8 mouse cellular contexts compared by ENCODE assay signal in the genomic region with DNA sequence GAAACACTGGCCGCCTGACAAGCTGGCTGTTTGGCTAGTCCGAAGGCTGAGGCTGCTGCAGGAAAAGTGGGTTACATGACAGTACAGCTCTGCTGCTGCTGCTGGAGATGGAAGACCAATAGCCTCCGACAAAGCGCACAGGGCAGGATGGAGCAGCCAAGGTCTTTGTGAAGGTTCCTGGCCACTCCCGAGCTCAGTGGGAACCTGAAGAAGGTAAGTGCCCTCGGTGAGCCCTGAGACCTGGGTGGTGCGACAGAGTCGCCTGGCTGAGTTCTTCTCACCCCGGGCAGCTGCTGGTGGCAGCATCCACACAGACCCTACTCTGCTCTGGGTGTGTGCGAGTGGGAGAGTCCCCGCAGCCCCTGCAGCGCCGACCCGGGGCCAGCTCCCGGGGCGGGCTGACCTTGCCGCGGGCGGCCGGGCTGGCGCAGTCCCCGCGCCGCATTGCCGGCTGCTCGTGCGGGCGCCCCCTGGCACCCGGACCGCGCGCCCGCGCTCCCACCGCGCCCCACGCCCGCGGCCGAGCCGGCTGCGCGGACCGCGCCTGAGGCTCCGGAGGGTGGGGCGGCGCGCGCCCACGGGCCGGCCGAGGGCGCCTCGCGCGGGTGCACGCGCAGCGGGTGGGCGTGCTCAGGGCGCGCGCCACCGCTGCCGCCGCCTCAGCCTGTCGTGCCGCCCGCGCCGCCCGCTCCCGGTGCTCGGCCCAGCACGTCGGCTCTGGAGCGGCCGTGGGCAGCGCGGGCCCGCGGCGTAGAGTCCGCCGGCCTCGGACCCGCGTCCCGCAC. TPM values are rescaled to one million over a fixed set of nuclear protein-coding genes. Genes with fewer than 3 reads are reported as not detected.
DNase-seq lines count a peak whose midpoint lies in the region; ATAC-seq and TF ChIP-seq lines count a peak whose summit lies in the region.

A gene (plus strand): TSS at position 44 of the 785 bp plus-strand sequence.

- 5% methylated on average over 90 of the region's 90 CpGs for WGBS in embryonic facial prominence, embryonic 10.5 days
- 6% methylated on average over 90 of the region's 90 CpGs for WGBS in hindbrain, embryonic 10.5 days

- H3K4me1 ChIP-seq in embryonic facial prominence, embryonic 10.5 days, result peaks cover 9% of the 10 kb centered on the region; the same call in 1 of the 2 replicates
- peaks cover 13% of the 10 kb centered on the region for H3K4me1 ChIP-seq in hindbrain, embryonic 10.5 days (replicated peaks)
- peaks cover 12% of the 10 kb centered on the region for H3K4me1 ChIP-seq in testis, adult 2 months (ENCODE audit: control insufficient read depth, insufficient read depth, low read length)

- peaks cover 76% of the 10 kb centered on the region for H3K27me3 ChIP-seq in embryonic facial prominence, embryonic 10.5 days (replicated peaks; ENCODE audit: low read depth, poor library complexity, severe bottlenecking)
- H3K27me3 ChIP-seq in hindbrain, embryonic 10.5 days (ENCODE audit: insufficient read depth, poor library complexity, severe bottlenecking), result peaks cover 56% of the 10 kb centered on the region
- no peaks in the 10 kb centered on the region for H3K27me3 ChIP-seq in testis, adult 2 months (ENCODE audit: control insufficient read depth, insufficient read depth, low read length)

- no peak for TF ChIP-seq POLR2A in testis, adult 2 months (IDR thresholded peaks at IDR 0.05; ENCODE audit: control insufficient read depth, low read depth, low read length)

- H3K9me3 ChIP-seq in embryonic facial prominence, embryonic 10.5 days, result no peaks in the 10 kb centered on the region
- H3K9me3 ChIP-seq in hindbrain, embryonic 10.5 days, result no peaks in the 10 kb centered on the region

- H3K4me3 ChIP-seq in embryonic facial prominence, embryonic 10.5 days, result peak within 1 kb of the TSS; percentile 71
- H3K4me3 ChIP-seq in hindbrain, embryonic 10.5 days, result peak within 1 kb of the TSS; percentile 68
- H3K4me3 ChIP-seq in testis, adult 2 months (ENCODE audit: control insufficient read depth, low read depth, low read length), result peak within 1 kb of the TSS; percentile 60

- no peaks in the 10 kb centered on the region for H3K36me3 ChIP-seq in embryonic facial prominence, embryonic 10.5 days (replicated peaks)
- no peaks in the 10 kb centered on the region for H3K36me3 ChIP-seq in hindbrain, embryonic 10.5 days
- H3K36me3 ChIP-seq in testis, adult 2 months (ENCODE audit: control insufficient read depth, insufficient read depth, low read length), result no peaks in the 10 kb centered on the region

- ATAC-seq in megakaryocyte progenitor cell, adult 5-6 weeks (replicated peaks; ENCODE audit: poor library complexity), result peak; percentile 29; the same call in 1 of the 2 replicates

- no peak for TF ChIP-seq CTCF in testis, adult 2 months (IDR thresholded peaks at IDR 0.05; ENCODE audit: control insufficient read depth, insufficient read depth, insufficient replicate concordance, low read depth, low read length)

- peak within 1 kb of the TSS; percentile 76 for H3K27ac ChIP-seq in embryonic facial prominence, embryonic 10.5 days (replicated peaks)
- peak within 1 kb of the TSS; percentile 83 for H3K27ac ChIP-seq in hindbrain, embryonic 10.5 days
- no peak within 1 kb of the TSS for H3K27ac ChIP-seq in testis, adult 2 months (ENCODE audit: control insufficient read depth, insufficient read depth, low read depth, low read length)

- peak; percentile 34 for DNase-seq in ES-CJ7 (ENCODE audit: low read depth, low spot score)
- DNase-seq in R1 (ENCODE audit: low read depth, low spot score), result peak; percentile 45
- peak; percentile 47 for DNase-seq in embryonic facial prominence, embryonic 10.5 days (ENCODE audit: low spot score)
- DNase-seq in hindbrain, embryonic 10.5 days (ENCODE audit: low spot score), result peak; percentile 55
- no peak for DNase-seq in left cerebral cortex, adult 8-10 months (ENCODE audit: low spot score in 2 of 2)
- DNase-seq in spleen, adult 18-20 months, result no peak

RNA-seq across cellular contexts. Expression of the gene that starts here (rescaled TPM):
- 0.44 and 1.2 TPM in 2 replicates for polyA plus RNA-seq in embryonic facial prominence, embryonic 10.5 days (2016; fragmentation: Nextera tagmentation; extraction: Ambion mirVana)
- 1.6 and 2.5 TPM in 2 replicates for polyA plus RNA-seq in hindbrain, embryonic 10.5 days (2016; fragmentation: Nextera tagmentation; extraction: Ambion mirVana)
- 100 to 1,000 TPM; 321 to 373 (median 328) TPM for total RNA-seq in left cerebral cortex, adult 8-10 months (2022)
- total RNA-seq in megakaryocyte progenitor cell, adult 5-6 weeks (2015), result 0.30 and 0.46 TPM in 2 replicates
- total RNA-seq in megakaryocyte progenitor cell, adult 5-6 weeks (2017), result 0.03 and 0.79 TPM in 2 replicates
- 1.3 and 1.7 TPM in 2 replicates for polyA plus RNA-seq in testis, adult 2 months (2012; rRNA removed)

Comparison
In these comparisons a context has a peak if more than half of its experiments do, and no peak if none do; other contexts are left out.
1. RNA of the gene that starts here (total RNA-seq): 321 to 373 TPM in left cerebral cortex, adult 8-10 months; 0.03 to 0.79 TPM in megakaryocyte progenitor cell, adult 5-6 weeks; every median in the first group is over 100 times any median in the second.
2. Peak in ATAC-seq in megakaryocyte progenitor cell, adult 5-6 weeks; RNA of the gene not detected or under 1 TPM.
3. DNase-seq: peak in ES-CJ7 (single experiment), R1 (single experiment), embryonic facial prominence, embryonic 10.5 days (single experiment) and hindbrain, embryonic 10.5 days (single experiment); none in left cerebral cortex, adult 8-10 months (0 of 2) and spleen, adult 18-20 months (0 of 2).
4. Peak in every context shown above with its lines, with median percentiles within 50 percentile points of each other: H3K4me3 ChIP-seq.